In genomic region chr9:43745051-43745792, GRCm38 (mm10) we compare ENCODE assay signal across 8 mouse cellular contexts. TPM values are rescaled to one million over a fixed set of nuclear protein-coding genes. Genes with fewer than 3 reads are reported as not detected.
A peak's percentile ranks its signal among the peaks of the same experiment; 100 is the strongest.
DNase-seq lines count a peak whose midpoint lies in the region; ATAC-seq and TF ChIP-seq lines count a peak whose summit lies in the region.

No protein-coding gene starts in this region.

- peaks cover 62% of the 10 kb centered on the region for H3K4me1 ChIP-seq in forebrain, embryonic 13.5 days
- peaks cover 27% of the 10 kb centered on the region for H3K4me1 ChIP-seq in lung, embryonic 16.5 days (replicated peaks; ENCODE audit: control insufficient read depth, insufficient read depth, low read length)

- peak overlapping the region; percentile 91 for H3K4me2 ChIP-seq in forebrain, embryonic 13.5 days
- H3K4me2 ChIP-seq in lung, embryonic 16.5 days (ENCODE audit: low read depth, low read length), result peak overlapping the region; percentile 95

- 0 out of 2 replicates have a peak, but pooled peaks cover 4% of the 10 kb centered on the region for H3K27me3 ChIP-seq in forebrain, embryonic 13.5 days
- H3K27me3 ChIP-seq in lung, embryonic 16.5 days (ENCODE audit: control insufficient read depth, insufficient read depth, low read depth, low read length), result no peaks in the 10 kb centered on the region

- DNase-seq in layer of hippocampus, adult 2 months (ENCODE audit: low spot score in 2 of 2), result peak in 1 of 2 experiments; percentile 33
- DNase-seq in layer of hippocampus, adult 11-12 months (ENCODE audit: low spot score), result no peak
- DNase-seq in adrenal gland, postnatal 36 days, result peak; percentile 33 to 60
- peak; percentile 46 for DNase-seq in kidney, adult 9 months
- peak; percentile 58 to 62 for DNase-seq in right cerebral cortex, postnatal 10 days (ENCODE audit: low spot score in 2 of 2)
- no peak for DNase-seq in urinary bladder, postnatal 4 days (ENCODE audit: low spot score in 2 of 2)

- ATAC-seq in forebrain, embryonic 13.5 days, result peak; percentile 46
- ATAC-seq in lung, embryonic 16.5 days (ENCODE audit: low read depth), result no peak

- H3K9me3 ChIP-seq in forebrain, embryonic 13.5 days (replicated peaks), result no peaks in the 10 kb centered on the region
- no peaks in the 10 kb centered on the region for H3K9me3 ChIP-seq in lung, embryonic 16.5 days (ENCODE audit: control insufficient read depth, low read length)

- peak; percentile 64 for TF ChIP-seq CTCF in layer of hippocampus, adult 2 months (conservative IDR thresholded peaks at IDR 0.05)

- peak overlapping the region; percentile 95 for H3K27ac ChIP-seq in layer of hippocampus, adult 2 months
- peak overlapping the region; percentile 45 for H3K27ac ChIP-seq in forebrain, embryonic 13.5 days
- H3K27ac ChIP-seq in lung, embryonic 16.5 days (ENCODE audit: low read length), result no peak overlapping the region

- peak overlapping the region; percentile 89 for H3K4me3 ChIP-seq in layer of hippocampus, adult 2 months
- H3K4me3 ChIP-seq in forebrain, embryonic 13.5 days, result peak overlapping the region; percentile 94
- peak overlapping the region; percentile 93 for H3K4me3 ChIP-seq in lung, embryonic 16.5 days (ENCODE audit: low read length)

- under 1% methylated on average over 43 of the region's 43 CpGs for WGBS in forebrain, embryonic 13.5 days
- WGBS in lung, embryonic 16.5 days, result under 1% methylated on average over 43 of the region's 43 CpGs

- H3K36me3 ChIP-seq in forebrain, embryonic 13.5 days (ENCODE audit: poor library complexity, severe bottlenecking), result no peaks in the 10 kb centered on the region
- no peaks in the 10 kb centered on the region for H3K36me3 ChIP-seq in lung, embryonic 16.5 days (ENCODE audit: control insufficient read depth, insufficient read depth, low read length)

- H3K9ac ChIP-seq in forebrain, embryonic 13.5 days, result peak overlapping the region; percentile 96
- peak overlapping the region; percentile 91 for H3K9ac ChIP-seq in lung, embryonic 16.5 days (ENCODE audit: low read length)

RNA-seq across cellular contexts. Expression of gene Nectin1, which starts 1.4 kb away (rescaled TPM):
- 10 to 100 TPM; 67.2 to 72.6 TPM for total RNA-seq in layer of hippocampus, adult 2 months (2021)
- 10 to 100 TPM; 25.1 to 37.1 TPM for total RNA-seq in adrenal gland, postnatal 36 days (2021)
- polyA plus RNA-seq in forebrain, embryonic 13.5 days (2015; fragmentation: Nextera tagmentation; extraction: Ambion mirVana), result 8.8 and 10.0 TPM in 2 replicates
- polyA plus RNA-seq in lung, embryonic 16.5 days (2015; fragmentation: Nextera tagmentation; extraction: Ambion mirVana), result 3.9 and 4.6 TPM in 2 replicates

Comparison
In these comparisons a context has a peak if more than half of its experiments do, and no peak if none do; other contexts are left out.
1. DNase-seq: peak in adrenal gland, postnatal 36 days (2 of 2), kidney, adult 9 months (single experiment) and right cerebral cortex, postnatal 10 days (2 of 2); none in layer of hippocampus, adult 11-12 months (single experiment) and urinary bladder, postnatal 4 days (0 of 2).
2. Peak in every context shown above with its lines, with median percentiles within 50 percentile points of each other: H3K4me3 ChIP-seq.